Mouse (Mus musculus): ENCODE measurements at regions not wholly inside any gene's neighbourhood (a gene's known extent, or its start where the extent isn't known, plus 50 kb on each side); places are given as distances from the start of the nearest gene placed in this dataset.

DNA sequence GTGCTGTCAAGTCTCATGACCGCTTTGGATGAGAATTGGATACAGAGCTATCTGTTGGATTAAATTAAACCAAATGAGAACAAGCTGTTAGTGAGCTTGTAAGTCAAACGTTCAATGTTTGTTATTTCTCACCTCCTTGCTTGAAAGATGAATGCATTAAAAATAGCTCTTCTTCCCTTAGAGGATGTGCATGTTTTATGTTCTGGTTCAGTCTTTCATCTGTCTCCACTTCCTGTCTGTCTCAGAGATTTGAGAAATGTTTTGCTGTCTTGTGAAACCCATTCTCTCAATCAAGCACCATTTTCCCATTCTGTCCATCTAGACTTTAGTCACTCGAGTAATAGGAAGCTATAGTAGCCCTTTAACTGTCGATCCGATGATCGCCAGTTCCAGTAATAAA, 90.4 kb downstream of the Icos start:
- TF ChIP-seq CTCF (IDR thresholded peaks at IDR 0.05; ENCODE audit: low read depth) (no peak), EP300 (IDR thresholded peaks at IDR 0.05; ENCODE audit: low read depth) (no peak)
